Mouse (Mus musculus) stomach, embryonic 14.5 days (tissue): Measurements from ENCODE around the gene Wfdc21. TPM values are rescaled to one million over a fixed set of nuclear protein-coding genes. Genes with fewer than 3 reads are reported as not detected.

Experiments used
- ATAC-seq: fragments of 200-750 bp; cut with Nextera tagmentation; 2 replicates; pipeline ENCODE4 v1.8.0; 2017; ENCODE audit warnings: low read depth, moderate TSS enrichment; ENCODE audit not compliant: insufficient number of reproducible peaks, insufficient read depth, low FRiP score
- H3K27ac ChIP-seq: fragments of 300-500 bp; sonication (generic); 2 replicates; pipeline ENCODE4 v1.5.1; 2014; ENCODE audit warnings: mild to moderate bottlenecking, low read length, moderate library complexity, mixed read lengths
- H3K27me3 ChIP-seq: fragments of 300-500 bp; sonication (generic); 2 replicates; pipeline ENCODE4 v1.6.1; 2014; ENCODE audit warnings: low read length, control low read depth, mixed read lengths; ENCODE audit not compliant: control insufficient read depth, insufficient read depth
- H3K36me3 ChIP-seq: fragments of 300-500 bp; sonication (generic); 2 replicates; pipeline ENCODE4 v1.6.1; 2014; ENCODE audit warnings: mild to moderate bottlenecking, control low read depth, low read length, moderate library complexity, mixed read lengths; ENCODE audit not compliant: control insufficient read depth, insufficient read depth
- H3K4me1 ChIP-seq: fragments of 300-500 bp; sonication (generic); 2 replicates; pipeline ENCODE4 v1.6.1; 2014; ENCODE audit warnings: low read length, control low read depth, mixed read lengths; ENCODE audit not compliant: control insufficient read depth, insufficient read depth
- H3K4me2 ChIP-seq: fragments of 300-500 bp; sonication (generic); replicated peaks from 2 replicates; pipeline ENCODE4 v1.6.1; 2014; ENCODE audit warnings: low read depth, low read length, control low read depth
- H3K4me3 ChIP-seq: fragments of 300-500 bp; sonication (generic); 2 replicates; pipeline ENCODE4 v1.5.1; 2014; ENCODE audit warnings: low read depth, low read length, control low read depth
- H3K9ac ChIP-seq: fragments of 300-500 bp; sonication (generic); replicated peaks from 2 replicates; pipeline ENCODE4 v1.6.1; 2014; ENCODE audit warnings: low read depth, mild to moderate bottlenecking, control low read depth, low read length, moderate library complexity, mixed read lengths
- H3K9me3 ChIP-seq: fragments of 300-500 bp; sonication (generic); 2 replicates; pipeline ENCODE4 v1.6.1; 2016; ENCODE audit warnings: low read depth, low read length, control low read depth; ENCODE audit not compliant: control insufficient read depth
- WGBS: fragments of 180-500 bp; shearing (Covaris S2); extraction: QIAGEN DNeasy Blood & Tissue Kit; methylation state at CpG from one replicate; pipeline ENCODE4 v1.1.7; 2014; 5-methylcytosine and 5-hydroxymethylcytosine counted together
- polyA plus RNA-seq: library from polyadenylated mRNA; unstranded; fragments of >200 nt; fragmentation: Nextera tagmentation; extraction: Ambion mirVana; gene quantifications from 2 replicates; pipeline ENCODE4 v1.2.1, GENCODE M21; 2014

Wfdc21 gene
- polyA plus RNA-seq, 1 experiment from 2014 or later = not detected

- Histone ChIP-seq H3K27ac (no peak overlapping the region), H3K4me3 (no peak overlapping the region), H3K36me3 (no peaks in the 10 kb centered on the region), H3K4me1 (no peaks in the 10 kb centered on the region), H3K4me2 (no peak overlapping the region), H3K9ac (no peak overlapping the region), H3K27me3 (no peaks in the 10 kb centered on the region), H3K9me3 (no peaks in the 10 kb centered on the region)
- no peak for ATAC-seq
- WGBS = 69% methylated on average over 10 of the region's 10 CpGs
Observed at GRCm38 (mm10) chr11:83796980-83797608, 50.4 kb downstream of the Wfdc21 start.

GRCm38 (mm10) chr11:83799871-83800430, 53.2 kb downstream of the Wfdc21 start:
- no peak overlapping the region for H3K4me2 ChIP-seq
- H3K4me3 ChIP-seq = no peak overlapping the region
- no peak overlapping the region for H3K27ac ChIP-seq
- no peak for ATAC-seq
- H3K4me1 ChIP-seq = no peaks in the 10 kb centered on the region
- H3K36me3 ChIP-seq = no peaks in the 10 kb centered on the region
- 74% methylated on average over 12 of the region's 12 CpGs for WGBS
- no peaks in the 10 kb centered on the region for H3K27me3 ChIP-seq
- no peak overlapping the region for H3K9ac ChIP-seq
- H3K9me3 ChIP-seq = no peaks in the 10 kb centered on the region

DNA sequence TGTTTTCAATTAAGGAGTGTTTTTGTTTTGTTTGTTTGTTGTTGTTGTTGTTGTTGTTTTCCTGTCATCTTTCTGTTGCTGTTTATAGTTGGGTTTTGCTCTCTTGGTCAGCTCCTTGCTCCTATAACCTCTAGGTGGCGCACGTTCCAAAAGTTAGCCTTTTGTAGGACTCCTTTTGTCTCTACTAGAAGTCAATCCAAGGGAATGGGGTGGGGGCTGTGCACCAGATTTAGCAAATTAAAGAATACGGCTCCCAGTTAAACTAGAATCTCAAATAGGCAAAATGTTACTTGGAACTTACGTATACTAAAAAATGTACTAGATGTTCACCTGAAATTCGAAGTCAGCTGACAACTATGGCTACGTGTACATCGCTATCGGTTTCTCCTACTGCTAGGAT, 55.4 kb downstream of the Wfdc21 start:
- ATAC-seq = no peak
- Histone ChIP-seq H3K9me3 (no peaks in the 10 kb centered on the region), H3K27ac (no peak overlapping the region), H3K27me3 (no peaks in the 10 kb centered on the region), H3K9ac (no peak overlapping the region), H3K4me3 (no peak overlapping the region), H3K36me3 (no peaks in the 10 kb centered on the region), H3K4me2 (no peak overlapping the region), H3K4me1 (no peaks in the 10 kb centered on the region)
- 66% methylated on average over 8 of the region's 8 CpGs for WGBS

Other genes starting within 250 kb of the Wfdc21 start
- not detected in 2 replicates for gene Heatr9, start 224.8 kb upstream of the Wfdc21 start, polyA plus RNA-seq
- gene Ccl5, start 216.4 kb upstream of the Wfdc21 start, polyA plus RNA-seq = 0.69 and 1.0 TPM in 2 replicates
- gene Ccl9, start 168.3 kb upstream of the Wfdc21 start, polyA plus RNA-seq = 1.9 and 4.4 TPM in 2 replicates
- gene Ccl6, start 153.9 kb upstream of the Wfdc21 start, polyA plus RNA-seq = 2.2 and 3.4 TPM in 2 replicates
- gene Rpl9-ps1, start 101.3 kb upstream of the Wfdc21 start, polyA plus RNA-seq = not detected in 2 replicates
- 0.46 TPM in 1 of 2 replicates, not detected in the other for gene Ccl3, start 97.6 kb upstream of the Wfdc21 start, polyA plus RNA-seq
- 0.68 TPM in 1 of 2 replicates, not detected in the other for gene Ccl4, start 84.4 kb upstream of the Wfdc21 start, polyA plus RNA-seq
- gene Wfdc17, start 42.9 kb upstream of the Wfdc21 start, polyA plus RNA-seq = 1.2 and 2.0 TPM in 2 replicates
- gene Wfdc18, start 37.9 kb upstream of the Wfdc21 start, polyA plus RNA-seq = 0.54 TPM in 1 of 2 replicates, not detected in the other
- gene Heatr6, start 6.8 kb downstream of the Wfdc21 start, polyA plus RNA-seq = 28.7 and 29.1 TPM in 2 replicates
- 6.4 and 8.2 TPM in 2 replicates for gene Hnf1b, start 103.1 kb downstream of the Wfdc21 start, polyA plus RNA-seq
- gene Ddx52, start 195.1 kb downstream of the Wfdc21 start, polyA plus RNA-seq = 32.3 and 36.9 TPM in 2 replicates
- gene Synrg, start 217.5 kb downstream of the Wfdc21 start, polyA plus RNA-seq = 13.8 and 15.0 TPM in 2 replicates